Mouse (Mus musculus) hindbrain, postnatal 0 days (tissue): ENCODE data around the gene Rnf144b. TPM values are rescaled to one million over a fixed set of nuclear protein-coding genes. Genes with fewer than 3 reads are reported as not detected.

Experiments
- ATAC-seq: fragments of 200-750 bp; cut with Nextera tagmentation; 2 replicates; pipeline ENCODE4 v1.8.0; 2017; ENCODE audit warnings: mild to moderate bottlenecking, moderate TSS enrichment, moderate library complexity
- DNase-seq: peaks from one replicate; pipeline ENCODE4 v3.0.0-alpha.2; 2015; ENCODE audit warnings: low spot score
- H3K27ac ChIP-seq: fragments of 300-500 bp; sonication (generic); 2 replicates; pipeline ENCODE4 v1.5.1; 2014; ENCODE audit warnings: mild to moderate bottlenecking
- H3K27me3 ChIP-seq: fragments of 300-500 bp; sonication (generic); 2 replicates; pipeline ENCODE4 v1.6.1; 2014; ENCODE audit warnings: low read length, mixed read lengths; ENCODE audit not compliant: insufficient read depth
- H3K36me3 ChIP-seq: fragments of 300-500 bp; sonication (generic); 2 replicates; pipeline ENCODE4 v1.6.1; 2014; ENCODE audit warnings: low read length, mixed read lengths; ENCODE audit not compliant: insufficient read depth
- H3K4me1 ChIP-seq: fragments of 300-500 bp; sonication (generic); 2 replicates; pipeline ENCODE4 v1.6.1; 2014; ENCODE audit warnings: antibody characterized with exemption, low read length, mixed read lengths; ENCODE audit not compliant: insufficient read depth
- H3K4me2 ChIP-seq: fragments of 300-500 bp; sonication (generic); 2 replicates; pipeline ENCODE4 v1.6.1; 2014; ENCODE audit warnings: low read depth, mild to moderate bottlenecking, low read length, moderate library complexity, mixed read lengths
- H3K4me3 ChIP-seq: fragments of 300-500 bp; sonication (generic); 2 replicates; pipeline ENCODE4 v1.5.1; 2014; ENCODE audit warnings: low read length
- H3K9ac ChIP-seq: fragments of 300-500 bp; sonication (generic); replicated peaks from 2 replicates; pipeline ENCODE4 v1.6.1; 2014; ENCODE audit warnings: mild to moderate bottlenecking, low read length, moderate library complexity, mixed read lengths
- H3K9me3 ChIP-seq: fragments of 300-500 bp; sonication (generic); 2 replicates; pipeline ENCODE4 v1.6.1; 2016; ENCODE audit warnings: low read length, mixed read lengths
- CTCF ChIP-seq: IDR thresholded peaks from 2 replicates; pipeline ENCODE4 v1.5.1; 2016; ENCODE audit warnings: antibody characterized with exemption, control low read depth, low read depth
- WGBS: fragments of 180-500 bp; shearing (Covaris S2); extraction: QIAGEN DNeasy Blood & Tissue Kit; methylation state at CpG from one replicate; pipeline ENCODE4 v1.1.7; 2014; 5-methylcytosine and 5-hydroxymethylcytosine counted together
- polyA plus RNA-seq: library from polyadenylated mRNA; unstranded; fragments of >200 nt; fragmentation: Nextera tagmentation; extraction: Ambion mirVana; gene quantifications from 2 replicates; pipeline ENCODE4 v1.2.1, GENCODE M21; 2015
- total RNA-seq: library from RNA; depleted of rRNA; stranded (reverse); fragments of >200 nt; gene quantifications from 2 replicates; pipeline ENCODE4 v1.2.3, GENCODE M21; 2014

Rnf144b gene
- total and polyA plus RNA-seq, 2 experiments from 2014 or later = 1.7 to 2.7 TPM

DNA sequence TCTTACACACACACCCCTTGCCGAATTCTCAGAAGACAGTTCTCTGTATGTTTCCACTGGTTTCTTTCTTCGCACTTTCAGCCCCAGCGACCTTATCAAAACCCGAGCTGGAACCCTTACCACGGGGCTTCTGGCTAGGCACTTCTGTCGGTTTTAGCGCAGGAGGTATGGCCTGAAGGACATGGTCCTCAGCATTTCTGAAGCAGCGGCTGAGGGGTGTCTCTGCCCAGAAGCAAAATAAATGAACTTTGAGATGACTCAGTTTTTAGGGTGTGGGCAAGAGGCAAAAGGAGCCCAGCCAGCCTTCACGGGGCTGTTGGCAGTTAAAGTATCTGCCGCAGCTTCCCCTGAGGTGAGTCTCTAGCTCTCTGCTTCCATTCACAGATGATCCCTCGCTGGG lies 72.2 kb downstream of the Rnf144b start:
- no peak overlapping the region for H3K27ac ChIP-seq
- no peak for TF ChIP-seq CTCF
- H3K36me3 ChIP-seq = no peaks in the 10 kb centered on the region
- no peaks in the 10 kb centered on the region for H3K9me3 ChIP-seq
- DNase-seq = no peak
- no peak for ATAC-seq
- H3K9ac ChIP-seq = no peak overlapping the region
- H3K27me3 ChIP-seq = peaks cover 7% of the 10 kb centered on the region; the same call in 1 of the 2 replicates
- H3K4me2 ChIP-seq = peak overlapping the region; percentile 81
- H3K4me1 ChIP-seq = no peaks in the 10 kb centered on the region
- WGBS = 25% methylated on average over 11 of the region's 11 CpGs
- H3K4me3 ChIP-seq = peak overlapping the region; percentile 56

DNA sequence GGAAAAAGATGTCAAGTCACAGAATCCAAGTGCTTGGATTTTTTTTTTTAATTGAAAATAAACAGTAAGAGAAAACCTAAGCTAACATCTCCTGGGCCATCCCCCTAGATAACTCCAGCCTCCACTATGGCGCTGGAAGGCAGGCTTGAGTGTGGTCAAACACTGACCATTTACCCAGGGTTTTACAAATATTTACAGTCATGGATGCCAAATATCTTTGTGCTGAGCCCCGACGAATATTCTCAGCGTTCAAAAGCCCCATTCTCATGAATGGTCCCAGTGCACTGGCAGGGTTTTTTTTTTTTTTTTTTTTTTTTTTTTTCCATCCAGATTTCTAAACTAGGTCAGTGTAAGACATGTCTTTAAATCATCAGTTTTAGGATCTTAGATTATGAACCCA lies 73.0 kb downstream of the Rnf144b start:
- Histone ChIP-seq H3K4me1 (no peaks in the 10 kb centered on the region), H3K9ac (no peak overlapping the region), H3K4me3 (no peak overlapping the region), H3K27me3 (peaks cover 7% of the 10 kb centered on the region; the same call in 1 of the 2 replicates), H3K9me3 (no peaks in the 10 kb centered on the region), H3K27ac (no peak overlapping the region), H3K4me2 (peak overlapping the region; percentile 81), H3K36me3 (no peaks in the 10 kb centered on the region)
- TF ChIP-seq CTCF = no peak
- ATAC-seq = no peak
- 55% methylated on average over 4 of the region's 4 CpGs for WGBS
- no peak for DNase-seq

DNA sequence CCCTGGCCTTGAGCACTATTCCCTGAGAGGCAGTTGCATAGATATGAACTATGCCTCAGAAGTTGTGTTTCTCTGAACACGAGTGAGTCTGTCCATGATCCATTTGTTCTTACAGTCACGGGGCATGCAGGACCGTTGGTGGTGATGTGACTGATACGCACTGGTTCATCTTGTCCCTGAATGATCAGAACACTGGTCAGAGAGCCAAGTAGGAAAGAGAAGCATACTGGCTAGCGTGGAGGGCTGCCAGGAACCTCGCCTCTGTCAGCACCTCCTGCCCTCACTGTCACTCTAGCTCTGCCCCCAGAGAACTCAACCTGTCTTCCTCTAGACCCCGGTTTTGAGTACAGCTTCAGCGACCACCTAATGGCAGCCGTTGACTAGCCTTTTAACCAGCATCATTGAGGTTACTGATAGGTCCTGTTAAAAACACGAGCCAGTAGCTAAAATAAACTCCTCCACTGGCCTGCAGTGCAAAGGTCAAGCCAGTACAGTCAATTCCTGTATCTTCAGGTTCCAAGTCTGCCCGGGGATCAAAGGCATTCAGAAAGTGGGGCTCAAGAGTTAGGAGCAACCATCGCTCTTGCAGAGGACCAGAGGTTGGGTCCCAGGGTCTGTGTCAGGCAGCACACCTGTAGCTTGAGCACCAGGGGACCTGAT lies 77.7 kb downstream of the Rnf144b start:
- H3K4me3 ChIP-seq = no peak overlapping the region
- WGBS = 88% methylated on average over 12 of the region's 12 CpGs
- no peaks in the 10 kb centered on the region for H3K4me1 ChIP-seq

DNA sequence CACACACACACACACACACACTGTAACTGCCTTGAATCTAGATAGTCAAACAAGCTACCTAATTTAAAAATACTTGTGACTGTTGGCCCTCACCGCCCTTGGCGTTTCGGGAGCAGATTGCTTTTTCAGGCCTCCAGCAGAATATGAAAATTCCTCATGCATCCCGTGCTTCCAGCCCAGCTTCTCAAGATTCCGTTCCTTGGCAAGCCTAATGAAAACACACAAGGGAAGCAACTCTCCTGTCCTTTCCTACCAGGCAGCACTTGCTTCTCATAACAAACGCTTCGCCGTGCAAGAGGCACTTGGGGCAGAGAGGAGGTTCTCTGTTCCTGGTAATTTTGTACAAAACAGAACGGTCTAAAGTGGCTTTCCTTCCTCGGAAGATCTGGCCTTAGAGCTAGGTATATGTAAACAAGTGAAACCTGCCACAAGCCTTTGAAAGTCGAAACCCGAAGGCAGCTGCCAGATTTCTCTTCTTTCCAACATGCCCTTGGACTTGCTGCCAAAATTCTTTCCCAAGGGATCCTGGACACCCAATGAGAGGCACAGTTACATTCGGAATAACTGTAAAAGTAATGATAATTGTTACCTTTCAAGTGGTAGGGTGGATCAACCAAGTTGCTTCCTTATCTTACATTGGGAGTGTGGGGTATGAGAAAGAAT lies 79.6 kb downstream of the Rnf144b start:
- ATAC-seq (no peak), DNase-seq (peak; percentile 25)
- no peak for TF ChIP-seq CTCF
- no peak overlapping the region for H3K4me2 ChIP-seq
- H3K36me3 ChIP-seq = no peaks in the 10 kb centered on the region
- H3K4me3 ChIP-seq = no peak overlapping the region
- no peak overlapping the region for H3K9ac ChIP-seq
- H3K27me3 ChIP-seq = no peaks in the 10 kb centered on the region
- H3K27ac ChIP-seq = 0 out of 2 replicates have a peak overlapping the region, but pooled peaks have one; percentile 1
- no peaks in the 10 kb centered on the region for H3K4me1 ChIP-seq
- H3K9me3 ChIP-seq = peaks cover 5% of the 10 kb centered on the region; the same call in 1 of the 2 replicates
- 55% methylated on average over 13 of the region's 13 CpGs for WGBS

More for the DNA sequence above, 77.7 kb downstream of the Rnf144b start:
- no peaks in the 10 kb centered on the region for H3K9me3 ChIP-seq
- peaks cover 4% of the 10 kb centered on the region; the same call in 1 of the 2 replicates for H3K27me3 ChIP-seq
- no peak overlapping the region for H3K27ac ChIP-seq
- H3K36me3 ChIP-seq = no peaks in the 10 kb centered on the region
- DNase-seq (no peak), ATAC-seq (no peak)
- H3K9ac ChIP-seq = no peak overlapping the region
- H3K4me2 ChIP-seq = no peak overlapping the region
- no peak for TF ChIP-seq CTCF

DNA sequence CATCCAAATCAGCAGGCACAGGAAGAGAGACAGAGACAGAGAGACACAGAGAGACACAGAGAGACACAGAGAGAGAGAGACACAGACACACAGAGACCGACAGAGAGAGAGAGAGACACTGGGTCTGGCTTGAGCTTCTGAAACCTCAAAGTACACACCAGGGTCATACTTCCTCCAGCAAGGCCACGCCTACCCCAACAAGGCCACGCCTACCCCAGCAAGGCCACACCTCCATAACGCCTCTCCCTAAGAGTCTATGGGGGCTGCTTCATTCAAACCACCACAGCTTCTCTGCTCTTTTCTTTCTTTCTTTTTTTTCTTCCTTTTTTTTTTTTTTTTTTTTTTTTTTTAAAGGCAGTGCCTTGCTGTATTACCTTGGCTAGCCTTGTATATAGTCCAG lies 88.0 kb downstream of the Rnf144b start:
- 77% methylated on average over 4 of the region's 4 CpGs for WGBS
- TF ChIP-seq CTCF = no peak
- no peak overlapping the region for H3K9ac ChIP-seq

DNA sequence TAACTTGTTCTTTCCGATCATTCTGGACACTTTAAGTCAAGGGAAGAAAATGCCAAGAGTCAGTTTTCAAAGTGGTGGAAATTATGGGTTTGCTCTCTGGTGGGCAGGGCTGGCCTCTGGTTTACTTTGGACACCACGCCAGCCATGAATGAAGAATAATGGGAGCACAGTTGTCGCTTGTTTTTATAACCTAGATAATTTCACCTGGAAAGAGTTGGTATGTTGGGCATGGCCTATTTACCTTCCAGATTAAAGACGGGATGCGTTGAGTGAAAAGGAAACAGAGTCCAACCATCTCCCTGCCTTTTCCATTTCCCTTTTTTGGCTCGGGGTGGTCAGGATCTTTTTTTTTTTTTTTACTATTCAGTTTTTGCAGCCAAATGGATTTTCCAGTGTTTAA lies 88.5 kb downstream of the Rnf144b start:
- 89% methylated on average over 6 of the region's 6 CpGs for WGBS
- no peak for TF ChIP-seq CTCF

More for the DNA sequence above, 88.0 kb downstream of the Rnf144b start:
- ATAC-seq (no peak), DNase-seq (no peak)
- no peak overlapping the region for H3K27ac ChIP-seq
- H3K9me3 ChIP-seq = peaks cover 5% of the 10 kb centered on the region; the same call in 1 of the 2 replicates
- H3K27me3 ChIP-seq = no peaks in the 10 kb centered on the region
- H3K4me1 ChIP-seq = no peaks in the 10 kb centered on the region
- no peak overlapping the region for H3K4me3 ChIP-seq
- H3K36me3 ChIP-seq = no peaks in the 10 kb centered on the region
- H3K4me2 ChIP-seq = no peak overlapping the region

DNA sequence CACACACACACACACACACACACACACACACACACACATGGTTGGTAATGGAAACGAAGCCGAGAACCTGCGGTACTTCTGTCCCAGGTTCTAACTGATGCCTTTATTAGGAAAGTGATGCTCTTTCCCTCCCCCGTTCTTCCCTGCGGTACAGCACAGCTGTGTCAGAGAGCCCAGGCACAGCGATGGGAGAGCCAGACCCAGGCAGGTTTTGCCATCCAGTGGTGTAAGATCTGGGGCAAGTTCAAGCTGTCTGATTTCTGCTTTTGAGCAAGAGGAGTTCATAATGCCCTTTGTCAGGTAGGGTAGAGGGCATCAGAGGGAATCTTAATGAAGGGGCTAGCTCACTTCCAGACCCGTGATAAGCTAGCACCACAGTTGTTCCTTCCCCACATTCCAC lies 89.1 kb downstream of the Rnf144b start:
- DNase-seq (no peak), ATAC-seq (no peak)
- no peak for TF ChIP-seq CTCF
- Histone ChIP-seq H3K4me1 (no peaks in the 10 kb centered on the region), H3K27me3 (no peaks in the 10 kb centered on the region), H3K4me3 (no peak overlapping the region), H3K27ac (no peak overlapping the region), H3K4me2 (no peak overlapping the region), H3K36me3 (no peaks in the 10 kb centered on the region), H3K9ac (no peak overlapping the region), H3K9me3 (peaks cover 1% of the 10 kb centered on the region; the same call in 1 of the 2 replicates)
- WGBS = 89% methylated on average over 7 of the region's 7 CpGs

More for the DNA sequence above, 88.5 kb downstream of the Rnf144b start:
- Histone ChIP-seq H3K36me3 (no peaks in the 10 kb centered on the region), H3K4me3 (no peak overlapping the region), H3K4me2 (no peak overlapping the region), H3K4me1 (no peaks in the 10 kb centered on the region), H3K9me3 (peaks cover 5% of the 10 kb centered on the region; the same call in 1 of the 2 replicates), H3K27me3 (no peaks in the 10 kb centered on the region), H3K9ac (no peak overlapping the region), H3K27ac (no peak overlapping the region)
- ATAC-seq (no peak), DNase-seq (no peak)
